Mouse (Mus musculus) forebrain, embryonic 16.5 days (tissue): ENCODE data around the gene Itpk1. TPM values are rescaled to one million over a fixed set of nuclear protein-coding genes. Genes with fewer than 3 reads are reported as not detected.

Source experiments
- ATAC-seq: fragments of 200-750 bp; cut with Nextera tagmentation; 2 replicates; pipeline ENCODE4 v1.8.0; 2017; ENCODE audit warnings: mild to moderate bottlenecking, moderate library complexity
- H3K27ac ChIP-seq: fragments of 300-500 bp; sonication (generic); 2 replicates; pipeline ENCODE4 v1.5.1; 2014; ENCODE audit warnings: low read length, control low read depth
- H3K27me3 ChIP-seq: fragments of 300-500 bp; sonication (generic); replicated peaks from 2 replicates; pipeline ENCODE4 v1.6.1; 2014; ENCODE audit warnings: low read length; ENCODE audit not compliant: control insufficient read depth, insufficient read depth
- H3K36me3 ChIP-seq: fragments of 300-500 bp; sonication (generic); 2 replicates; pipeline ENCODE4 v1.6.1; 2014; ENCODE audit not compliant: control insufficient read depth, insufficient read depth
- H3K4me1 ChIP-seq: fragments of 300-500 bp; sonication (generic); replicated peaks from 2 replicates; pipeline ENCODE4 v1.6.1; 2014; ENCODE audit warnings: low read length; ENCODE audit not compliant: control insufficient read depth, insufficient read depth
- H3K4me2 ChIP-seq: fragments of 300-500 bp; sonication (generic); 2 replicates; pipeline ENCODE4 v1.6.1; 2014; ENCODE audit warnings: mild to moderate bottlenecking, low read length, control low read depth
- H3K4me3 ChIP-seq: fragments of 300-500 bp; sonication (generic); replicated peaks from 2 replicates; pipeline ENCODE4 v1.5.1; 2014; ENCODE audit warnings: mild to moderate bottlenecking, low read length, control low read depth
- H3K9ac ChIP-seq: fragments of 300-500 bp; sonication (generic); replicated peaks from 2 replicates; pipeline ENCODE4 v1.6.1; 2014; ENCODE audit warnings: low read depth, low read length, control low read depth
- H3K9me3 ChIP-seq: fragments of 300-500 bp; sonication (generic); 2 replicates; pipeline ENCODE4 v1.6.1; 2016; ENCODE audit warnings: low read length; ENCODE audit not compliant: control insufficient read depth
- WGBS: fragments of 180-500 bp; shearing (Covaris S2); extraction: QIAGEN DNeasy Blood & Tissue Kit; methylation state at CpG from one replicate; pipeline ENCODE4 v1.1.7; 2014; 5-methylcytosine and 5-hydroxymethylcytosine counted together
- microRNA counts: library from miRNA; unstranded; fragments of <30 nt; microRNA quantifications from one replicate; lab custom pipeline; 2016
- microRNA-seq: library from miRNA; unstranded; fragments of <30 nt; microRNA quantifications from one replicate; pipeline ENCODE4, GENCODE M21; 2017
- polyA plus RNA-seq: library from polyadenylated mRNA; unstranded; fragments of >200 nt; fragmentation: Nextera tagmentation; extraction: Ambion mirVana; gene quantifications from 2 replicates; pipeline ENCODE4 v1.2.1, GENCODE M21; 2015

Itpk1 gene
- polyA plus RNA-seq, 1 experiment from 2014 or later, result 68.7 TPM

DNA sequence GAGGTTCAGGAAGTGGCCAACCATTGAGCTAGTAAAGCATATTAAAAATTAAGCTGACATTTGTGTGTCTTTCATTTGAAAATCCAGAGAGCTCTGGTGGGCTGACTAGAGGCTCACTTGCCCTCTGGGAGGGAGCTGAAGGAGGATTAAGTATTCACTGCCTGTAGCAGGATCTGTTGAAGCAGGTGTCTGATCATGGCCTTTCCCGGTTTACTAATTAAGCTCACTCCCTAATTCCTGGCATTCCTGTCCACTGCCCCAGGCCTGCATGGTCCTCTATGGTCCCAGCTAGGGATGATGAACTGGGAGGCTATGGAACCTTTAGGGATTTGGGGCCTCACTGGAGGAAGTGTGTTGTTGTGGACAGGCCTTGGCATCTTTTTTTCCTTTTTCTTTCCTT lies 168.9 kb downstream of the Itpk1 start:
- H3K36me3 ChIP-seq, result no peaks in the 10 kb centered on the region
- no peak overlapping the region for H3K4me2 ChIP-seq
- H3K4me1 ChIP-seq, result no peaks in the 10 kb centered on the region
- H3K27ac ChIP-seq, result no peak overlapping the region
- ATAC-seq, result no peak
- no peak overlapping the region for H3K4me3 ChIP-seq
- WGBS, result 30% methylated on average over 1 of the region's 1 CpGs
- H3K9me3 ChIP-seq, result no peaks in the 10 kb centered on the region
- no peaks in the 10 kb centered on the region for H3K27me3 ChIP-seq
- H3K9ac ChIP-seq, result no peak overlapping the region

- H3K9ac ChIP-seq, result no peak overlapping the region
- H3K36me3 ChIP-seq, result no peaks in the 10 kb centered on the region
- 69% methylated on average over 5 of the region's 5 CpGs for WGBS
Observed at GRCm38 (mm10) chr12:102527989-102528388, 176.7 kb downstream of the Itpk1 start.

DNA sequence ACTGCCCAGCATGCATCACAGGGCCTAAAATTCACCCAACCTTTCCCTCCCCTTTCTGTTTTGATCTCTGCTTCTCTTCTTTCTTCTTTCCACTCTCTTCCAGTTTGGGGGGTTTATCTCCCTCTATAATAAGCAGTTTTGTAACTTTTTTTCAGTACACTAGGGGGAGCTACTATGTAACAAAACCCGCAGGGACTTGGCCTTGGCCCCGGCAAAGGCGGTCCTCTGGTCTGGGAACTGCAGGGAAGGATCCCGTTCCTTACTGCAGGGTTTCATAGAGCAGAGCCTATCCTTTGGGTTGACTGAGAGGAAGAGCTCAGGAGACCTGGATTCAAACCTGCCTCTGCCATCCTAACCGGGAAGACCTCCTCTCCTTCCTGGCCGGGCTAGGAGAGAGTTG lies 180.0 kb downstream of the Itpk1 start:
- H3K4me3 ChIP-seq, result no peak overlapping the region
- WGBS, result 25% methylated on average over 6 of the region's 6 CpGs
- H3K4me1 ChIP-seq, result peaks cover 5% of the 10 kb centered on the region
- peak; percentile 50 for ATAC-seq
- H3K27me3 ChIP-seq, result no peaks in the 10 kb centered on the region
- no peak overlapping the region for H3K27ac ChIP-seq
- H3K36me3 ChIP-seq, result no peaks in the 10 kb centered on the region
- H3K9me3 ChIP-seq, result no peaks in the 10 kb centered on the region
- H3K4me2 ChIP-seq, result no peak overlapping the region
- no peak overlapping the region for H3K9ac ChIP-seq

More at GRCm38 (mm10) chr12:102527989-102528388, 176.7 kb downstream of the Itpk1 start:
- no peak for ATAC-seq
- Histone ChIP-seq H3K4me3 (no peak overlapping the region), H3K4me2 (no peak overlapping the region), H3K4me1 (no peaks in the 10 kb centered on the region), H3K9me3 (no peaks in the 10 kb centered on the region), H3K27me3 (no peaks in the 10 kb centered on the region), H3K27ac (no peak overlapping the region)

GRCm38 (mm10) chr12:102524216-102524615 lies 180.5 kb downstream of the Itpk1 start:
- H3K4me1 ChIP-seq, result peaks cover 5% of the 10 kb centered on the region
- H3K4me2 ChIP-seq, result no peak overlapping the region
- WGBS, result 62% methylated on average over 3 of the region's 3 CpGs
- no peak overlapping the region for H3K27ac ChIP-seq
- H3K27me3 ChIP-seq, result no peaks in the 10 kb centered on the region
- ATAC-seq, result no peak
- H3K9me3 ChIP-seq, result no peaks in the 10 kb centered on the region
- no peak overlapping the region for H3K4me3 ChIP-seq
- no peak overlapping the region for H3K9ac ChIP-seq
- H3K36me3 ChIP-seq, result no peaks in the 10 kb centered on the region

- Histone ChIP-seq H3K4me2 (no peak overlapping the region), H3K9ac (no peak overlapping the region), H3K27me3 (no peaks in the 10 kb centered on the region), H3K4me3 (no peak overlapping the region), H3K27ac (no peak overlapping the region), H3K9me3 (no peaks in the 10 kb centered on the region), H3K4me1 (peaks cover 5% of the 10 kb centered on the region), H3K36me3 (no peaks in the 10 kb centered on the region)
- ATAC-seq, result peak; percentile 67
- 16% methylated on average over 13 of the region's 13 CpGs for WGBS
Observed at GRCm38 (mm10) chr12:102521777-102522319, 182.9 kb downstream of the Itpk1 start.

- no peaks in the 10 kb centered on the region for H3K27me3 ChIP-seq
- no peaks in the 10 kb centered on the region for H3K9me3 ChIP-seq
- H3K4me1 ChIP-seq, result peaks cover 5% of the 10 kb centered on the region
- ATAC-seq, result no peak
- no peak overlapping the region for H3K4me3 ChIP-seq
- 85% methylated on average over 12 of the region's 12 CpGs for WGBS
- H3K9ac ChIP-seq, result no peak overlapping the region
- H3K36me3 ChIP-seq, result no peaks in the 10 kb centered on the region
- H3K4me2 ChIP-seq, result no peak overlapping the region
- H3K27ac ChIP-seq, result no peak overlapping the region
Observed at GRCm38 (mm10) chr12:102519929-102520720, 184.6 kb downstream of the Itpk1 start.

MicroRNAs encoded within 50 kb of the gene (microRNA counts, 519-probe panel; counts per million panel counts)
- microRNA mmu-miR-1936 (lab: Ali Mortazavi, UCI), result not detected

Small RNAs within 50 kb of the gene (microRNA-seq; reads per million reads assigned to microRNA genes)
- not detected for gene Mir1936

Other genes with a start within 250 kb of the Itpk1 start
- gene Golga5, start 235.8 kb downstream of the Itpk1 start, polyA plus RNA-seq, result 33.2 and 35.5 TPM in 2 replicates
- 97.7 and 118 TPM in 2 replicates for gene Chga, start 150.0 kb downstream of the Itpk1 start, polyA plus RNA-seq
- gene Moap1, start 38.7 kb upstream of the Itpk1 start, polyA plus RNA-seq, result 53.6 and 60.2 TPM in 2 replicates
- 11.0 and 11.9 TPM in 2 replicates for gene Tmem251, start 38.8 kb upstream of the Itpk1 start, polyA plus RNA-seq
- not detected in 2 replicates for gene Gm28051, start 52.8 kb upstream of the Itpk1 start, polyA plus RNA-seq
- 43.6 and 50.0 TPM in 2 replicates for gene Gon7, start 52.9 kb upstream of the Itpk1 start, polyA plus RNA-seq
- gene Ubr7, start 53.0 kb upstream of the Itpk1 start, polyA plus RNA-seq, result 43.1 and 47.6 TPM in 2 replicates
- 38.4 and 39.8 TPM in 2 replicates for gene Gm20604, start 53.7 kb upstream of the Itpk1 start, polyA plus RNA-seq
- gene Btbd7, start 173.5 kb upstream of the Itpk1 start, polyA plus RNA-seq, result 16.1 and 17.5 TPM in 2 replicates
- gene Cox8c, start 194.4 kb upstream of the Itpk1 start, polyA plus RNA-seq, result not detected in 2 replicates
- 8.8 TPM in 2 replicates for gene Unc79, start 243.9 kb upstream of the Itpk1 start, polyA plus RNA-seq